Mouse (Mus musculus) embryonic stem cell, embryonic (primary cell): Measurements from ENCODE around the gene Mamld1.
"Not testable (repeated sequence)": the region's sequence is repeated elsewhere in the genome, so short reads cannot be mapped to it uniquely, and the experiment has no call there.

Experiments used
- CTCF ChIA-PET, 4 experiments: fragments of 300-600 bp in 2 of 4; fragments of 350-600 bp in 2 of 4; sonication (Branson Sonifier 250); formaldehyde crosslinking; loops; one replicate each; lab custom pipeline; 2022; ENCODE audit warnings: inconsistent platforms in 2 of 4; lab: Charles Lee
- POLR2A ChIA-PET, 4 experiments: fragments of 300-600 bp in 2 of 4; fragments of 350-600 bp in 2 of 4; sonication (Branson Sonifier 250); formaldehyde crosslinking; loops; one replicate each; lab custom pipeline; 2022; ENCODE audit warnings: antibody characterized with exemption in 4 of 4, inconsistent platforms in 1 of 4; lab: Charles Lee

Gene Mamld1

GRCm38 (mm10) chrX:71049864-71050576 lies at the start of gene Mamld1:
TSS of gene Mamld1 (plus strand) at chrX:71050256.
- CTCF ChIA-PET = interaction anchor here in 1 of 4 experiments (2.2 kb wide), 1 partner anchor 468 kb away, joined by 7 read pairs; no protein-coding TSS in a partner anchor

GRCm38 (mm10) chrX:71024718-71025117 lies 25.3 kb upstream of the Mamld1 start:
- CTCF ChIA-PET = no interaction called here
- POLR2A ChIA-PET = no interaction called here

More at GRCm38 (mm10) chrX:71049864-71050576, at the start of gene Mamld1:
- POLR2A ChIA-PET = no interaction called here

GRCm38 (mm10) chrX:71028007-71028406 lies 22.0 kb upstream of the Mamld1 start:
- CTCF ChIA-PET = no interaction called here
- POLR2A ChIA-PET = no interaction called here

- POLR2A ChIA-PET, CTCF ChIA-PET: not testable (repeated sequence)
Measured at GRCm38 (mm10) chrX:71028976-71029375, 21.1 kb upstream of the Mamld1 start.

- CTCF ChIA-PET = no interaction called here
- POLR2A ChIA-PET = no interaction called here
Measured at GRCm38 (mm10) chrX:71050677-71051311, 738 bp downstream of the Mamld1 start.

GRCm38 (mm10) chrX:71051361-71052114 lies 1.5 kb downstream of the Mamld1 start:
- ChIA-PET POLR2A (no interaction called here), CTCF (interaction anchor here in 1 of 4 experiments (0.7 to 1.0 kb wide), 2 partner anchors 53 to 80 kb away, joined by 3 read pairs; no protein-coding TSS in a partner anchor)

GRCm38 (mm10) chrX:71052115-71052478 lies 2.0 kb downstream of the Mamld1 start:
- POLR2A ChIA-PET = no interaction called here
- CTCF ChIA-PET = interaction anchor here in 1 of 4 experiments (0.7 to 1.0 kb wide), 2 partner anchors 54 to 79 kb away, joined by 3 read pairs; no protein-coding TSS in a partner anchor

GRCm38 (mm10) chrX:71052481-71053216 lies 2.6 kb downstream of the Mamld1 start:
- ChIA-PET CTCF (interaction anchor here in 1 of 4 experiments (1.0 kb wide), 1 partner anchor 79 kb away, joined by 3 read pairs; no protein-coding TSS in a partner anchor), POLR2A (interaction anchor here in 1 of 4 experiments (0.6 to 0.7 kb wide), 2 partner anchors 162 to 443 kb away, joined by 3 read pairs; no protein-coding TSS in a partner anchor)

GRCm38 (mm10) chrX:71053246-71053645 lies 3.2 kb downstream of the Mamld1 start:
- POLR2A ChIA-PET = interaction anchor here in 1 of 4 experiments (0.6 to 0.7 kb wide), 2 partner anchors 161 to 443 kb away, joined by 3 read pairs; no protein-coding TSS in a partner anchor
- CTCF ChIA-PET = no interaction called here

GRCm38 (mm10) chrX:71056968-71057367 lies 6.9 kb downstream of the Mamld1 start:
- POLR2A ChIA-PET = no interaction called here
- CTCF ChIA-PET = no interaction called here

- ChIA-PET CTCF (no interaction called here), POLR2A (no interaction called here)
Measured at GRCm38 (mm10) chrX:71085092-71085807, 35.2 kb downstream of the Mamld1 start.

- CTCF ChIA-PET = no interaction called here
Measured at GRCm38 (mm10) chrX:71087370-71088079, 37.5 kb downstream of the Mamld1 start.

GRCm38 (mm10) chrX:71088080-71088414 lies 38.0 kb downstream of the Mamld1 start:
- ChIA-PET CTCF (no interaction called here), POLR2A (no interaction called here)

More at GRCm38 (mm10) chrX:71087370-71088079, 37.5 kb downstream of the Mamld1 start:
- POLR2A ChIA-PET = no interaction called here

- CTCF ChIA-PET = no interaction called here
- POLR2A ChIA-PET = no interaction called here
Measured at GRCm38 (mm10) chrX:71105820-71106219, 55.8 kb downstream of the Mamld1 start.

- ChIA-PET CTCF (no interaction called here), POLR2A (no interaction called here)
Measured at GRCm38 (mm10) chrX:71106392-71106791, 56.3 kb downstream of the Mamld1 start.

- ChIA-PET POLR2A (no interaction called here), CTCF (no interaction called here)
Measured at GRCm38 (mm10) chrX:71108056-71108735, 58.1 kb downstream of the Mamld1 start.

- ChIA-PET CTCF (no interaction called here), POLR2A (no interaction called here)
Measured at GRCm38 (mm10) chrX:71110333-71110732, 60.3 kb downstream of the Mamld1 start.
